Mouse (Mus musculus) myocyte (in vitro differentiated cells): ENCODE data around the gene Pabpn1.

Experiments
- CEBPB ChIP-seq: IDR thresholded peaks from 2 replicates; pipeline ENCODE4 v1.6.1; 2011; ENCODE audit warnings: mild to moderate bottlenecking, moderate library complexity; ENCODE audit not compliant: poor library complexity, insufficient read depth, severe bottlenecking
- E2F4 ChIP-seq: IDR thresholded peaks from one replicate; pipeline ENCODE4 v1.6.1; 2011; ENCODE audit warnings: mild to moderate bottlenecking, control low read depth, moderate library complexity; ENCODE audit not compliant: insufficient read depth
- MYOG ChIP-seq, 3 experiments: IDR thresholded peaks; one replicate each; pipeline ENCODE4 v1.6.1; 2011; ENCODE audit warnings: control low read depth in 2 of 3, low read depth in 2 of 3, mild to moderate bottlenecking in 2 of 3; ENCODE audit not compliant: insufficient read length in 2 of 3, control insufficient read depth in 1 of 3, insufficient read depth in 1 of 3
- POLR2A ChIP-seq: IDR thresholded peaks from one replicate; pipeline ENCODE4 v1.6.1; 2011; ENCODE audit warnings: low read depth, mild to moderate bottlenecking, control low read depth, moderate library complexity; ENCODE audit not compliant: insufficient read length
- POLR2AphosphoS2 ChIP-seq: IDR thresholded peaks from one replicate; pipeline ENCODE4 v1.6.1; 2011; ENCODE audit warnings: low read depth, control low read depth; ENCODE audit not compliant: insufficient read length
- SRF ChIP-seq: IDR thresholded peaks from one replicate; pipeline ENCODE4 v1.6.1; 2011; ENCODE audit warnings: low read depth; ENCODE audit not compliant: control insufficient read depth, insufficient read length
- TCF12 ChIP-seq: IDR thresholded peaks from one replicate; pipeline ENCODE4 v1.6.1; 2011; ENCODE audit warnings: mild to moderate bottlenecking, control low read depth; ENCODE audit not compliant: poor library complexity, insufficient read depth, severe bottlenecking
- USF1 ChIP-seq: IDR thresholded peaks from one replicate; pipeline ENCODE4 v1.6.1; 2011; ENCODE audit warnings: low read depth, mild to moderate bottlenecking, control low read depth, moderate library complexity

DNA sequence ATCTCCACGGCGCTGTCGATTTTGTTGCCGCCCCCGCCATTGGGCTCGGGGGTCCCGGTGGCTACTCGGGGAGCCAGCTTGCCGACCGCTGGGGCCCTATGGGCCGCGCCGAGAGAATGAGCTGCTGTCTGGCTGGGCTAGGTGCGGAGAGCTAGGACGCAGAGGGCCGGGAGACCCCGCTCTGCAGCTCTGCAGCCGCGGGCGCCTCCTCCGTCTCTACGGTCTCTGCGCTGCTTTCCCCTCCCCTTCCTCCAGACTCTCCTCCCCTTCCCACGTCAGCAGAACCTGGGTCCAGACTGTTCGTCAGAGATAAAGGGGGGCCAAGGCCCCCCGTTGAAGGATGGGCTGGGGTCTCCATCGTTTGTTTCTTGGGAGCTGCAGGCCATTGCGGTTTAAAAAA, 20.6 kb downstream of the Pabpn1 start, which contains the start of gene Slc22a17:
- TF ChIP-seq MYOG (IDR thresholded peaks at IDR 0.05; ENCODE audit: control insufficient read depth in 1 of 3, insufficient read depth in 1 of 3, insufficient read length in 2 of 3, low read depth in 2 of 3) (no peak), POLR2A (no peak), E2F4 (no peak), USF1 (no peak), CEBPB (no peak), TCF12 (no peak), SRF (no peak), POLR2AphosphoS2 (no peak)
